Mouse (Mus musculus): ENCODE data around the gene Fam168a. TPM values are rescaled to one million over a fixed set of nuclear protein-coding genes. Genes with fewer than 3 reads are reported as not detected.

The Fam168a gene
- polyA plus RNA-seq, 1 experiment from 2014 or later = 5.3 TPM

Small RNA genes lying within 50 kb of the gene (microRNA-seq; reads per million reads assigned to microRNA genes)
- 38.1 reads per million, percentile 43 among the genes with 10 or more reads in this experiment for gene Mir3102

Other genes starting within 250 kb of the Fam168a start
- gene Ucp3, start 233.6 kb upstream of the Fam168a start, polyA plus RNA-seq (2015; fragmentation: Nextera tagmentation; extraction: Ambion mirVana) = 0.06 TPM in 1 of 2 replicates, not detected in the other
- gene Ucp2, start 213.3 kb upstream of the Fam168a start, polyA plus RNA-seq (2015; fragmentation: Nextera tagmentation; extraction: Ambion mirVana) = 734 and 787 TPM in 2 replicates
- gene Dnajb13, start 191.7 kb upstream of the Fam168a start, polyA plus RNA-seq (2015; fragmentation: Nextera tagmentation; extraction: Ambion mirVana) = 2.9 and 3.8 TPM in 2 replicates
- 11.5 and 12.3 TPM in 2 replicates for gene Coa4, start 169.6 kb upstream of the Fam168a start, polyA plus RNA-seq (2015; fragmentation: Nextera tagmentation; extraction: Ambion mirVana)
- gene Rab6a, start 99.2 kb upstream of the Fam168a start, polyA plus RNA-seq (2015; fragmentation: Nextera tagmentation; extraction: Ambion mirVana) = 39.1 TPM in 2 replicates
- gene Mrpl48, start 98.3 kb upstream of the Fam168a start, polyA plus RNA-seq (2015; fragmentation: Nextera tagmentation; extraction: Ambion mirVana) = 34.0 and 41.3 TPM in 2 replicates
- 0.38 and 0.51 TPM in 2 replicates for gene Plekhb1, start 44.2 kb upstream of the Fam168a start, polyA plus RNA-seq (2015; fragmentation: Nextera tagmentation; extraction: Ambion mirVana)
- 17.4 and 21.4 TPM in 2 replicates for gene Relt, start 156.8 kb downstream of the Fam168a start, polyA plus RNA-seq (2015; fragmentation: Nextera tagmentation; extraction: Ambion mirVana)
- gene Arhgef17, start 225.5 kb downstream of the Fam168a start, polyA plus RNA-seq (2015; fragmentation: Nextera tagmentation; extraction: Ambion mirVana) = 0.76 and 1.0 TPM in 2 replicates

All from liver, embryonic 15.5 days (tissue).